Mouse (Mus musculus) olfactory bulb, adult 2 months (tissue): ENCODE data around the gene Pus1. TPM values are rescaled to one million over a fixed set of nuclear protein-coding genes. Genes with fewer than 3 reads are reported as not detected.

Experiments used
- H3K27ac ChIP-seq: fragments of 200-500 bp; 2 replicates; pipeline ENCODE4 v1.5.1; 2012; ENCODE audit warnings: low read depth, low read length; ENCODE audit not compliant: insufficient read depth
- H3K4me1 ChIP-seq: fragments of 200-500 bp; 2 replicates; pipeline ENCODE4 v1.6.1; 2012; ENCODE audit warnings: low read length; ENCODE audit not compliant: control insufficient read depth, insufficient read depth
- H3K4me3 ChIP-seq: fragments of 200-500 bp; 2 replicates; pipeline ENCODE4 v1.5.1; 2012; ENCODE audit warnings: mild to moderate bottlenecking, low read depth, low read length, moderate library complexity; ENCODE audit not compliant: insufficient read depth
- CTCF ChIP-seq: fragments of 200-500 bp; IDR thresholded peaks from 2 replicates; pipeline ENCODE4 v1.5.1; 2012; ENCODE audit warnings: low read depth, mild to moderate bottlenecking, low read length, moderate library complexity; ENCODE audit not compliant: insufficient read depth
- POLR2A ChIP-seq: fragments of 200-500 bp; IDR thresholded peaks from 2 replicates; pipeline ENCODE4 v1.6.1; 2012; ENCODE audit warnings: mild to moderate bottlenecking, low read depth, low read length, moderate library complexity; ENCODE audit not compliant: insufficient read depth
- WGBS: fragments of 180-500 bp; shearing (Covaris S2); methylation state at CpG from one replicate; pipeline ENCODE4 v1.1.7; 2018; 5-methylcytosine and 5-hydroxymethylcytosine counted together
- polyA plus RNA-seq: library from polyadenylated mRNA; stranded (reverse); fragments of >200 nt; gene quantifications from 2 replicates; pipeline ENCODE4 v1.2.4, GENCODE M21; 2012; ENCODE audit warnings: low replicate concordance; ENCODE audit not compliant: missing spikeins, insufficient read depth, insufficient read length

The Pus1 gene
- polyA plus RNA-seq, 1 experiment = not detected

DNA sequence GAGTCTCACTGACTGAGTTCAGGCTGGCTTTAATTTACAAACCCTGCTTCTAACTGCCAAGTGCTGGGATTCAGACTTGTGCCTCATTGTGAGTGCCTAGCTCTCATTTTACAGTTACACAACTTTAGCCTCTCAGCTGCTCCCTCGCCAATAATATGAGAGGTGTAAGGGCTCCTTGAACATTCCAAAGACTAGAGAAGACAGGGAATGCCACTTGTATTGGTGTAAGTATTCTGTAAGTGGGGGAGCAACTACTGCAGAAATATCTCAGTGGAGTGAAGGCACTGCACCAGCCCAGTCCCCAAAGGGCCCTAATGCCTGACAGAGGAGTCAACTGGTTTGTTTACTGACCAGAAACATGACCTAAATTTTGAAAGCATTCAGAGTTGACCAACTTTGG is 52.6 kb downstream of the Pus1 start:
- no peak overlapping the region for H3K4me3 ChIP-seq
- no peak for TF ChIP-seq POLR2A
- no peak for TF ChIP-seq CTCF
- no peak overlapping the region for H3K27ac ChIP-seq
- no peaks in the 10 kb centered on the region for H3K4me1 ChIP-seq
- 83% methylated on average over 1 of the region's 1 CpGs for WGBS

Other genes starting within 250 kb of the Pus1 start
- not detected in 2 replicates for gene Galnt9, start 236.3 kb downstream of the Pus1 start, polyA plus RNA-seq
- not detected in 2 replicates for gene Noc4l, start 127.2 kb downstream of the Pus1 start, polyA plus RNA-seq
- gene Ddx51, start 127.2 kb downstream of the Pus1 start, polyA plus RNA-seq = not detected in 2 replicates
- gene Ep400, start 9.9 kb downstream of the Pus1 start, polyA plus RNA-seq = not detected in 2 replicates
- gene Ulk1, start 29.4 kb upstream of the Pus1 start, polyA plus RNA-seq = not detected in 2 replicates
- gene Hscb, start 59.1 kb upstream of the Pus1 start, polyA plus RNA-seq = not detected in 2 replicates
- gene Chek2, start 59.3 kb upstream of the Pus1 start, polyA plus RNA-seq = not detected in 2 replicates
- gene Ttc28, start 99.1 kb upstream of the Pus1 start, polyA plus RNA-seq = not detected in 2 replicates